Mouse (Mus musculus) adrenal gland, postnatal 4 days (tissue): ENCODE data around the gene Atp5g1. TPM values are rescaled to one million over a fixed set of nuclear protein-coding genes. Genes with fewer than 3 reads are reported as not detected.

ENCODE experiments used
- DNase-seq, 2 experiments: peaks; one replicate each; pipeline ENCODE4 v3.0.0; 2021 to 2022; ENCODE audit warnings: low spot score in 2 of 2, mixed read lengths in 2 of 2
- total RNA-seq, 2 experiments: library from RNA; stranded (reverse); gene quantifications; 2 replicates each; pipeline ENCODE4 v1.2.3; 2021

Gene Atp5g1
- total RNA-seq, 2 experiments from 2014 or later: 332 to 356 TPM

GRCm38 (mm10) chr11:96033264-96033663 is 42.2 kb downstream of the Atp5g1 start:
- no peak for DNase-seq

- no peak for DNase-seq
These were observed 43.8 kb downstream of the Atp5g1 start for GRCm38 (mm10) chr11:96031701-96032100.

GRCm38 (mm10) chr11:96030571-96030970 is 44.9 kb downstream of the Atp5g1 start:
- no peak for DNase-seq

- DNase-seq: no peak
These were observed 47.3 kb downstream of the Atp5g1 start for GRCm38 (mm10) chr11:96028130-96028529.

- DNase-seq: no peak
These were observed 54.8 kb downstream of the Atp5g1 start for GRCm38 (mm10) chr11:96020622-96021021.

Other genes with a start within 250 kb of the Atp5g1 start
- 10 to 100 TPM; 17.2 to 23.1 TPM for gene Gngt2, start 238.5 kb downstream of the Atp5g1 start, total RNA-seq
- gene Abi3, start 233.2 kb downstream of the Atp5g1 start, total RNA-seq: 10 to 100 TPM; 18.6 to 18.8 TPM
- gene B4galnt2, start 160.8 kb downstream of the Atp5g1 start, total RNA-seq: under 1 TPM in 1 of 2 experiments, not detected in 1; 0.28 TPM
- 10 to 100 TPM; 19.4 to 27.3 TPM for gene Igf2bp1, start 69.7 kb downstream of the Atp5g1 start, total RNA-seq
- not detected for gene Gip, start 51.1 kb downstream of the Atp5g1 start, total RNA-seq
- 10 to 100 TPM; 74.3 to 78.8 TPM for gene Snf8, start 40.8 kb downstream of the Atp5g1 start, total RNA-seq
- gene Ube2z, start 10.3 kb downstream of the Atp5g1 start, total RNA-seq: 10 to 100 TPM; 54.9 to 57.8 TPM
- not detected for gene Calcoco2, start 36.3 kb upstream of the Atp5g1 start, total RNA-seq
- not detected for gene Ttll6, start 58.1 kb upstream of the Atp5g1 start, total RNA-seq
- not detected for gene Hoxb13, start 118.6 kb upstream of the Atp5g1 start, total RNA-seq
- 10 to 100 TPM; 86.0 to 93.6 TPM for gene Hoxb9, start 195.8 kb upstream of the Atp5g1 start, total RNA-seq
- 10 to 100 TPM; 58.4 to 61.2 TPM for gene Hoxb8, start 206.2 kb upstream of the Atp5g1 start, total RNA-seq
- 10 to 100 TPM; 39.4 to 49.8 TPM for gene Hoxb7, start 211.0 kb upstream of the Atp5g1 start, total RNA-seq
- 10 to 100 TPM; 43.6 to 47.9 TPM for gene Hoxb6, start 216.8 kb upstream of the Atp5g1 start, total RNA-seq
- 10 to 100 TPM; 26.5 to 27.8 TPM for gene Hoxb5, start 227.7 kb upstream of the Atp5g1 start, total RNA-seq
- gene Hoxb4, start 242.6 kb upstream of the Atp5g1 start, total RNA-seq: 10 to 100 TPM; 19.8 to 22.0 TPM
- gene Hoxb3, start 247.7 kb upstream of the Atp5g1 start, total RNA-seq: 10 to 100 TPM; 40.5 to 44.5 TPM